Mouse (Mus musculus) heart, embryonic 11.5 days (tissue): Measurements from ENCODE around the gene Gm5788. TPM values are rescaled to one million over a fixed set of nuclear protein-coding genes. Genes with fewer than 3 reads are reported as not detected.
A peak's percentile ranks its signal among the peaks of the same experiment; 100 is the strongest.
"Not testable (repeated sequence)": the region's sequence is repeated elsewhere in the genome, so short reads cannot be mapped to it uniquely, and the experiment has no call there.

ENCODE experiments used
- ATAC-seq: fragments of 200-750 bp; cut with Nextera tagmentation; replicated peaks from 2 replicates; pipeline ENCODE4 v1.8.0; 2017; ENCODE audit warnings: moderate library complexity; ENCODE audit not compliant: insufficient number of reproducible peaks, low FRiP score, low TSS enrichment
- H3K27ac ChIP-seq: fragments of 300-500 bp; sonication (generic); 2 replicates; pipeline ENCODE4 v1.5.1; 2014; ENCODE audit warnings: mild to moderate bottlenecking, low read depth, low read length
- H3K27me3 ChIP-seq: fragments of 300-500 bp; sonication (generic); 2 replicates; pipeline ENCODE4 v1.6.1; 2014; ENCODE audit warnings: mild to moderate bottlenecking, low read length, mixed read lengths; ENCODE audit not compliant: control insufficient read depth, insufficient read depth
- H3K36me3 ChIP-seq: fragments of 300-500 bp; sonication (generic); 2 replicates; pipeline ENCODE4 v1.6.1; 2014; ENCODE audit warnings: mild to moderate bottlenecking, low read length, moderate library complexity, mixed read lengths; ENCODE audit not compliant: control insufficient read depth, insufficient read depth
- H3K4me1 ChIP-seq: fragments of 300-500 bp; sonication (generic); 2 replicates; pipeline ENCODE4 v1.6.1; 2014; ENCODE audit warnings: low read length; ENCODE audit not compliant: control insufficient read depth, insufficient read depth
- H3K4me2 ChIP-seq: fragments of 300-500 bp; sonication (generic); 2 replicates; pipeline ENCODE4 v1.6.1; 2014; ENCODE audit warnings: mild to moderate bottlenecking, moderate library complexity
- H3K4me3 ChIP-seq: fragments of 300-500 bp; sonication (generic); 2 replicates; pipeline ENCODE4 v1.5.1; 2014; ENCODE audit warnings: low read depth, low read length
- H3K9ac ChIP-seq: fragments of 300-500 bp; sonication (generic); 2 replicates; pipeline ENCODE4 v1.6.1; 2014; ENCODE audit warnings: mild to moderate bottlenecking, low read depth, low read length, moderate library complexity
- H3K9me3 ChIP-seq: fragments of 300-500 bp; sonication (generic); replicated peaks from 2 replicates; pipeline ENCODE4 v1.6.1; 2016; ENCODE audit warnings: low read length; ENCODE audit not compliant: control insufficient read depth
- WGBS: fragments of 180-500 bp; shearing (Covaris S2); extraction: QIAGEN DNeasy Blood & Tissue Kit; methylation state at CpG from one replicate; pipeline ENCODE4 v1.1.7; 2014; ENCODE audit not compliant: insufficient replicate concordance; 5-methylcytosine and 5-hydroxymethylcytosine counted together
- polyA plus RNA-seq: library from polyadenylated mRNA; unstranded; fragments of >200 nt; fragmentation: Nextera tagmentation; extraction: Ambion mirVana; gene quantifications from 2 replicates; pipeline ENCODE4 v1.2.1, GENCODE M21; 2014

Gm5788 gene
- polyA plus RNA-seq, result not detected in 2 replicates

DNA sequence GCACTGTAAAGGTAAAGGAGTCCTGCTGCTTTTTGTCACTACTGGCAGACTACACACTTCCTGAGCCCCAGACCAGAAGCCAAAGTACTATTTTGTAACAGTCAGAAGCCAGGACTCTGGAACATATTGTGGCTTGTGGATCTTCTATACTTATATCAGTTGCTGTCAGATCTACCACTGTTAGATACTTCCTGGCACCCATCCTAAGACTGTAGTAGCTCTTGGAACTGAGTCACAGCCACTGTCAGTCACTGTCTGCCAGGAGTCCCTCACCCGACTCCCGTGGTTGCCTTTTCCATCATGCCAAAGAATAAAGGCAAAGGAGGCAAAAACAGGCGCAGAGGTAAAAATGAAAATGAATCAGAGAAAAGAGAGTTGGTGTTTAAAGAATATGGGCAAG lies at the start of gene Gm5788:
Gene Gm5788 (plus strand): TSS at position 301 of the 400 bp plus-strand sequence.
- H3K27me3 ChIP-seq, H3K36me3 ChIP-seq, H3K9me3 ChIP-seq, H3K4me3 ChIP-seq, H3K9ac ChIP-seq, H3K4me2 ChIP-seq, H3K4me1 ChIP-seq, ATAC-seq, H3K27ac ChIP-seq: not testable (repeated sequence)
- 78% methylated on average over 3 of the region's 3 CpGs for WGBS

DNA sequence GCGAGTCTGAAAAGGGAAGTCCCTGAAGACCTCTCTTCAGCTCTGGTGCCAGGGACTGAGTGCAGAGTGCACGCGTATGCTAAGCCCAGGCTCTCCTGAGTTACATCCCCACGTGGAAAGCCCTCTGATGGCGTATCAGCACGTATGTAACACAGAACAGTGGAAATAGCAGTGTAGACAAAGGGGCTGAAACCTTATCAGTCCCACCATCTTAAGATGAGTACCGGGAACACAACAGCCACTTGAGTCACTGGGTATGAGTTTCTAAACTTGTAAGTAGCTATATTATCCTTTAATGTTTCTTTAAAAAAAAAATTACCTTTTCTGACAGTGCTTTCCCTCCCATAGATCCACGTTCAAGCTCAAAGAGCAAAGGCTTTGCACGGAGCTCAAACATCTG lies 45.1 kb upstream of the Gm5788 start:
- H3K4me2 ChIP-seq, result no peak overlapping the region
- H3K4me1 ChIP-seq, result no peaks in the 10 kb centered on the region; the same call in 1 of the 2 replicates
- H3K9me3 ChIP-seq, result no peaks in the 10 kb centered on the region
- peaks cover 26% of the 10 kb centered on the region for H3K36me3 ChIP-seq
- WGBS, result 87% methylated on average over 9 of the region's 9 CpGs
- H3K9ac ChIP-seq, result no peak overlapping the region
- H3K27ac ChIP-seq, result no peak overlapping the region
- H3K4me3 ChIP-seq, result no peak overlapping the region
- H3K27me3 ChIP-seq, result no peaks in the 10 kb centered on the region
- no peak for ATAC-seq

DNA sequence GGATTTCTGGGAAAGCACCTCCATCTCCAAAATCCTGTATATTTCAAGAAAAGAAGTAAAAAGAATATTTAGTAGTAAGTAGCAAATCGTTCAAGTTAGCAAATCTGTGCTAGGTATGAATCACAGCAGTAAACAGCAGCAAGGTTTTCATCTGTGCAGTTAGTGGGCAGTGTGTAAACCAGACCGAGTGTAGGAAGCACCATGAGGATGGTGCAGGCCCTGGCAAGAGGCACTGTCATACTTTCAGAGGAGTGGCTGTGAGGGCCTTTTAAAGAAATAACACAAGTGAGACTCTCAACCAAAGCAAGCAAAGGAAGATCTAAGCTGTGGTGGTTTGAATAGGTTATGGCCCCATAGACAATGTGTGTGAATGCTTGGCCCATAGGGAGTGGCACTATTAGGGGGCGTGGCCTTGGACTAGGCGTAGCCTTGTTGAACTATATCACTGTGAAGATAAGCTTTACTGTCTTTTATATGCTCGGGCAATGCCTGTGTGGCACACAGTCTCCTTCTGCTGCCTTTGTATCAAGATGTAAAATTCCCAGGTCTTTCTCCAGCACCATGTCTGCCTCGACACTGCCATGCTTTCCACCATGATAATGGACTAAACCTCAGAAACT lies 29.7 kb upstream of the Gm5788 start:
- H3K9me3 ChIP-seq, result no peaks in the 10 kb centered on the region
- no peak overlapping the region for H3K4me2 ChIP-seq
- H3K36me3 ChIP-seq, result peaks cover 19% of the 10 kb centered on the region
- H3K27ac ChIP-seq, result no peak overlapping the region
- no peaks in the 10 kb centered on the region for H3K4me1 ChIP-seq
- no peak overlapping the region for H3K9ac ChIP-seq
- H3K27me3 ChIP-seq, result no peaks in the 10 kb centered on the region
- 82% methylated on average over 6 of the region's 6 CpGs for WGBS
- ATAC-seq, result 0 out of 2 replicates have a peak, but pooled peaks have one; percentile 59
- no peak overlapping the region for H3K4me3 ChIP-seq

DNA sequence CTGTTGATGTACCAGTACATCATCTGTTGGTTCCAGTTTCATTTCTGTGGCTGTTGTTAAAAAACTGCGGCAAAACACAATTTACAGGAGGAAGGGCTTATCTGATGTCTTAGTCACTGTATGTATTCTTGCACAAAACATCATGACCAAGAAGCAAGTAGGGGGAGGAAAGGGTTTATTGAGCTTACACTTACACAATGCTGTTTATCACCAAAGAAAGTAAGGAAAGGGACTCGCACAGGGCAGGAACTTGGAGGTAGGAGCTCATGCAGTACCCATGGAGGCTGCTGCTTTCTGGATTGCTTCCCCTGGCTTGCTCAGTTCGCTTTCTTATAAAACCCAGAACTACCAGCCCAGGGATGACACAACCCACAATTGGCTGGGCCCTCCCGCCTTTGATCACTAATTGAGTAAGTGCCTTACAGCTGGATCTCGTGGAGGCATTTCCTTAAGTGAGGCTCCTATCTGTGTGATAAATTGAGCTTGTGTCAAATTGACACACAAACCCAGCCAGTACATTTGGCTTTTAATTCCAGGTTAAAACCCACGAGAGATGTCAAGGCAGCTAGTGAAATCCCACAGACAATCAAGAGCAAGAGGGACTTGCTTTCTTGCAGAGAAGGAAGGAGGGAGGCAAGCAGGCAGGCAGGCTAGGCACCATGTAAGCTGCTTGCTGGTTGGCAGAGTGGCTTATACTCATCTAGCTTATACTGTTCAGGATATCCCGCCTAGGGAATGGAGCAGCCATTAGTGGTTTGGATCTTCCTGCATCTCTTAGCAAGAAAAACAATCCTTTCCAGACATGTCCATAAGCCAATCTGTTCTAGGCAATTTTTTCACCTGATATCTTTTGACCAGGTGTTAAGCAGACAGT lies 24.0 kb upstream of the Gm5788 start:
- H3K9ac ChIP-seq, result no peak overlapping the region
- WGBS, result 65% methylated on average over 7 of the region's 7 CpGs
- H3K4me3 ChIP-seq, result peak overlapping the region; percentile 82
- H3K36me3 ChIP-seq, result peaks cover 5% of the 10 kb centered on the region
- peaks cover 10% of the 10 kb centered on the region for H3K4me1 ChIP-seq
- no peak for ATAC-seq
- no peaks in the 10 kb centered on the region for H3K9me3 ChIP-seq
- peak overlapping the region; percentile 71 for H3K4me2 ChIP-seq
- no peak overlapping the region for H3K27ac ChIP-seq
- no peaks in the 10 kb centered on the region for H3K27me3 ChIP-seq

DNA sequence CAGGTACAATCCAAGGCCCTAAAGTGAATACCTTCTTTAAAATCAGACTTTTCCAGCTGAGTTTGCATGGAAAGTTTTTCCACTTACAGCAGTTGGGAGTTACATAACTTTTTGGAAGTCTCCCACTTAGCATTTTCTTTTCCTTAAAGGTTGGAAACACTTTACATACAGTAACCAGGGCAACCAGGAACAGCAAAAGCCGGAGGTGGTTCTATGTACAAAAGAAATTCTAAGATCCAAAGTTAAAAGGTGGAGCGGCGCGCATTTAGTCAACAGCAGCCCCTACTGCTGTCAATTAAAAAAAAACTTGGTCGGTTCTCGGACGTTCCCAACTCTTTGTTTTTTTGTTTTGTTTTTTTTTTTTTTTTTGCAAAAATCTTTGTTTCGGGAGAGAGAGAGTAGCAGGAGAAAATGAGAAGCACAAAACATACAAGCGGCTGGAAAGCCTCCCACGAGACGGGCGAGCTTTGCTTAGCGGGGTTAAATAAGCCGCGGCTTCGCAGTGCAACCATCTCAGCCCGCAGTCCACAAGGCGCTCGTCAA lies 23.0 kb upstream of the Gm5788 start:
- Histone ChIP-seq H3K4me1 (peaks cover 10% of the 10 kb centered on the region), H3K27me3 (no peaks in the 10 kb centered on the region), H3K27ac (peak overlapping the region; percentile 81), H3K36me3 (peaks cover 5% of the 10 kb centered on the region), H3K9me3 (no peaks in the 10 kb centered on the region), H3K4me3 (peak overlapping the region; percentile 82), H3K4me2 (peak overlapping the region; percentile 71), H3K9ac (peak overlapping the region; percentile 96)
- no peak for ATAC-seq
- under 1% methylated on average over 19 of the region's 19 CpGs for WGBS

DNA sequence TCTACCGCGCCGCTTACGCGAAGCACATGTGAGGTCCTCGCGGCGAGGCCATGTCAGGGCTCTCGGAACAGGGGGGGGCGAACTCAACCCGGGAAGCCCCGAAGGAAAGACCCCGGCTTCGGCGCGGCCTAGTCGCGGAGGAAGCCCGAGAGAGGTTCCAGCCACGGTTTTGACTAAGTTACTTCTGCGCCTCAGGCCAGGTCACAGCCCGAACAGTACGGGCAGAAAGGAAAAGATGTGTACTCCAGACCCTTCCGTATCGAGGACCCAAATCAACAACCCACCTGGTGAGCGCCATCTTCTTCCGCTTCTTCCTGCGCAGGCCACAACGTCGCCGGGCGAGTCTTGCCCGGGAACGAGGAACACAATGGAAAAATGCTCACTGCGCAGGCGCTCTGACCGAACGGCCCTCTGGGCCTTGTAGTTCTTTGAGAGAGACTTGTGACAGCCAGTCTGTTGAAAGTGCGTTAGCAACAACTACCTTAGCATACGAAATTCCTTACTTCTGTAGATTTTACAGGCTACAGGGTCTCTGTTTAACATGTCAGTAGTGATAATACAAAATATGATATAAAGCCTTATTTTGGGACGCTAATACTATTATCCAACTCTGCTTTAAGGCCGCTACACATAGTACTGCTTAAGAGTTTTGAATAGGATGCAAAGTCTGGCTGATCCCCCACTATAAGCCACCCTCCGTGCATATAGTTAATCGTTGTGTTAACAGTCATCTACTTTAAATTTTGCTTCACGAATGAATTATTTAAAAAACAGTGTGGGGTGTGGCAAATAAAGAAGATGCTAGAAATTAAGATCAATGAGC lies 22.3 kb upstream of the Gm5788 start, which contains the start of gene Snw1:
Gene Snw1 (minus strand): TSS at position 311 of the 823 bp plus-strand sequence.
- Histone ChIP-seq H3K4me2 (peak within 1 kb of the TSS; percentile 71), H3K9ac (peak within 1 kb of the TSS; percentile 96), H3K36me3 (peaks cover 5% of the 10 kb centered on the region), H3K4me3 (peak within 1 kb of the TSS; percentile 82), H3K27ac (peak within 1 kb of the TSS; percentile 81), H3K4me1 (peaks cover 10% of the 10 kb centered on the region), H3K9me3 (no peaks in the 10 kb centered on the region), H3K27me3 (no peaks in the 10 kb centered on the region)
- ATAC-seq, result peak; percentile 89
- 3% methylated on average over 45 of the region's 45 CpGs for WGBS

DNA sequence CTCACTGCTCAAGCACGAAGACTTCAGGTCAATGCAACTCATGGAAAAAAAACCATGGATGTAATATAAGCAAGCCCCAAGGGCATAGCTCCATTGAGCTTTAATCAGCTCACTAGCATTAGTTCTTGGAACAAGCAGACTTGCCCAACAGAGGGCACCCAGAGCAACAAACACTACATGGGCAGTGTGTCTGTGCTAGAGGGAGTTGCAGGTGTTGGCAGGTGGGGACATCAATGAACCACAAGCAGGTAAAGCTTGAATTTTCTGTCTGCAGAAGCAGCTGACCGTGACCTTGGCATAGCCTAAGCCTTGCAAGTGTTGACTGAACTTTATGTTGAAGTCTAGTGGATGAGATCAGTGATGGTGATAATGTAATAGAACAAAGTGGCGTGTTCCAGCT lies 19.8 kb upstream of the Gm5788 start:
- no peak for ATAC-seq
- 71% methylated on average over 3 of the region's 3 CpGs for WGBS

DNA sequence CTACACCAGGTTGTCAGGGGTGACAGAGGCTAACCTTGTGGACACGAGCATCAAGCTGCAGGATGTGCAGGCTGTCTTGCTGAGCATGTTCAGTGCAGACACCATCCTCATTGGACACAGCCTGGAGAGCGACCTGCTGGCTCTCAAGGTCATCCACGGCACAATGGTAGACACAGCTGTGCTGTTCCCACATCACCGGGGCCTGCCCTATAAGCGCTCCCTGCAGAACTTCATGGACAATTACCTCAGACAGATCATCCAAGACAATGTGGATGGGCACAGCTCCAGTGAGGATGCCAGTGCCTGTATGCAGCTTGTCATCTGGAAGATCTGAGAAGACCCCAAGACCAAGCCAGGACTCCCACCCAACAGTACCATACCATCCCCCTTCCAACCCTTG lies 12.0 kb upstream of the Gm5788 start:
- WGBS, result 81% methylated on average over 5 of the region's 5 CpGs
- H3K4me1 ChIP-seq, H3K36me3 ChIP-seq, H3K4me3 ChIP-seq, H3K27me3 ChIP-seq, H3K9me3 ChIP-seq, H3K9ac ChIP-seq, H3K27ac ChIP-seq, H3K4me2 ChIP-seq: not testable (repeated sequence)
- 0 out of 2 replicates have a peak, but pooled peaks have one; percentile 10 for ATAC-seq

More for the DNA sequence above, 19.8 kb upstream of the Gm5788 start:
- H3K4me1 ChIP-seq, result peaks cover 10% of the 10 kb centered on the region
- H3K9ac ChIP-seq, result no peak overlapping the region
- H3K4me3 ChIP-seq, result no peak overlapping the region
- H3K27ac ChIP-seq, result no peak overlapping the region
- no peak overlapping the region for H3K4me2 ChIP-seq
- no peaks in the 10 kb centered on the region for H3K9me3 ChIP-seq
- no peaks in the 10 kb centered on the region for H3K27me3 ChIP-seq
- H3K36me3 ChIP-seq, result no peaks in the 10 kb centered on the region
